Mouse (Mus musculus) MEL (cell line): ENCODE measurements around the gene Wdr86.

Source experiments
- CTCF ChIP-seq, 3 experiments: IDR thresholded peaks in 2 of 3; conservative IDR thresholded peaks in 1 of 3; 2 replicates each; pipeline ENCODE4 v1.5.1; 2011 to 2012; ENCODE audit warnings: low read length in 3 of 3, low read depth in 2 of 3, mild to moderate bottlenecking in 2 of 3, improper control_type of control experiment in 1 of 3, inconsistent platforms in 1 of 3, mixed read lengths in 1 of 3, moderate library complexity in 1 of 3; ENCODE audit not compliant: control insufficient read depth in 1 of 3, insufficient read depth in 1 of 3, poor library complexity in 1 of 3, severe bottlenecking in 1 of 3
- E2F4 ChIP-seq: IDR thresholded peaks from 2 replicates; pipeline ENCODE4 v1.6.1; 2011; ENCODE audit warnings: low read depth, low read length, improper control_type of control experiment, borderline replicate concordance
- EP300 ChIP-seq, 2 experiments: IDR thresholded peaks; 2 replicates each; pipeline ENCODE4 v1.6.1; 2011; ENCODE audit warnings: improper control_type of control experiment in 2 of 2, low read length in 2 of 2, low read depth in 1 of 2, mild to moderate bottlenecking in 1 of 2
- GABPA ChIP-seq: IDR thresholded peaks from 2 replicates; pipeline ENCODE4 v1.6.1; 2012; ENCODE audit warnings: low read depth, mild to moderate bottlenecking, inconsistent platforms, low read length, improper control_type of control experiment, moderate library complexity
- JUND ChIP-seq: IDR thresholded peaks from 2 replicates; pipeline ENCODE4 v1.6.1; 2011; ENCODE audit warnings: low read depth, mild to moderate bottlenecking, improper control_type of control experiment, low read length
- KAT2A ChIP-seq: conservative IDR thresholded peaks from 2 replicates; pipeline ENCODE4 v1.6.1; 2012; ENCODE audit warnings: low read depth, low read length, improper control_type of control experiment, inconsistent platforms
- POLR2A ChIP-seq, 2 experiments: IDR thresholded peaks; 2 replicates each; pipeline ENCODE4 v1.6.1; 2011 to 2012; ENCODE audit warnings: low read length in 2 of 2, mild to moderate bottlenecking in 2 of 2, control low read depth in 1 of 2, improper control_type of control experiment in 1 of 2, low read depth in 1 of 2, moderate library complexity in 1 of 2; ENCODE audit not compliant: control insufficient read depth in 1 of 2, insufficient read depth in 1 of 2, poor library complexity in 1 of 2
- POLR2AphosphoS2 ChIP-seq: IDR thresholded peaks from 2 replicates; pipeline ENCODE4 v1.6.1; 2011; ENCODE audit warnings: low read length, improper control_type of control experiment
- RAD21 ChIP-seq: IDR thresholded peaks from 2 replicates; pipeline ENCODE4 v1.6.1; 2011; ENCODE audit warnings: mild to moderate bottlenecking, low read depth, low read length, improper control_type of control experiment
- SIN3A ChIP-seq: IDR thresholded peaks from 2 replicates; pipeline ENCODE4 v1.6.1; 2012; ENCODE audit warnings: low read length, improper control_type of control experiment, inconsistent platforms
- TBP ChIP-seq: IDR thresholded peaks from 2 replicates; pipeline ENCODE4 v1.8.0; 2011; ENCODE audit warnings: low read depth, low read length, improper control_type of control experiment
- TCF12 ChIP-seq: IDR thresholded peaks from 2 replicates; pipeline ENCODE4 v1.6.1; 2014; ENCODE audit warnings: low read depth, mild to moderate bottlenecking, inconsistent platforms, low read length, improper control_type of control experiment, moderate library complexity

- TF ChIP-seq GABPA = no peak
- TF ChIP-seq TBP = no peak
- no peak; the same call in 1 of the 2 replicates for TF ChIP-seq SIN3A
- no peak for TF ChIP-seq E2F4
- no peak for TF ChIP-seq TCF12
- TF ChIP-seq POLR2A (IDR thresholded peaks at IDR 0.05; ENCODE audit: control insufficient read depth in 1 of 2, insufficient read depth in 1 of 2, low read depth in 1 of 2, low read length in 2 of 2, poor library complexity in 1 of 2) = no peak
- TF ChIP-seq JUND = no peak
- TF ChIP-seq CTCF (IDR thresholded peaks at IDR 0.05 in 2 of 3, conservative IDR thresholded peaks at IDR 0.05 in 1 of 3; ENCODE audit: control insufficient read depth in 1 of 3, insufficient read depth in 1 of 3, low read depth in 2 of 3, low read length in 3 of 3, poor library complexity in 1 of 3, severe bottlenecking in 1 of 3) = no peak
- TF ChIP-seq EP300 (IDR thresholded peaks at IDR 0.05; ENCODE audit: low read depth in 1 of 2, low read length in 2 of 2) = no peak
- no peak for TF ChIP-seq KAT2A
- no peak for TF ChIP-seq POLR2AphosphoS2
- no peak for TF ChIP-seq RAD21
Measured at GRCm38 (mm10) chr5:24752175-24752498, 21.6 kb upstream of the Wdr86 start.
